Mouse (Mus musculus): ENCODE measurements around the gene Lmf1. TPM values are rescaled to one million over a fixed set of nuclear protein-coding genes. Genes with fewer than 3 reads are reported as not detected.

Gene Lmf1
- polyA plus RNA-seq, 1 experiment, result 36.3 TPM

DNA sequence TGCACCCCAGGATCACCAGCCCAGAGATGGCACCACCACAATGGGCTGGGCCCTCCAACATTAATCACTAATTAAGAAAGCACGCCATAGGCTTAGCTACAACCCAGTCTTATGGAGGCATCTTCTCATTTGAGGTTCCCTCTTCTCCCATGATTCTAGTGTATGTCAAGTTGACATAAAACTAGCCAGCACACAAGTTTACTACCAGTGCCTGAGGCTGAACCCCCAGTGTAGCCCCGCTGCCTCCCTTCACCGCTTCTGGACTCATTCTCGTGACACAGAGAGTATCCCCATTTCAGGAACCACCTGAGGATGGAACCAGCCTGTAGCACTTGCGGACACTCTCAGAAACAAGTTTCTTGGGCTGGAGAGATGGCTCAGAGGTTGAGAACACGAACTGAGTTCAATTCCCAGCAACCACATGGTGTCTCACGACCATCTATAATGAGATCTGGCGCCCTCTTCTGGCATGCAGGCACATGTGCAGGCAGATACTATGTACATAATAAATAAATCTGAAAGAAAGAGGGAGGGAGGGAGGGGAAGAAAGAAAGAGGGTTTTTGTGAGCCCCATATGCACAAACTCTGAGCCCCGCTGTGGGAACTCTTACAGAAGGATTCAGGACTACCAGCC, 122.1 kb downstream of the Lmf1 start:
- H3K36me3 ChIP-seq (ENCODE audit: control insufficient read depth, insufficient read depth), result no peaks in the 10 kb centered on the region
- no peak overlapping the region for H3K4me2 ChIP-seq (ENCODE audit: low read depth)
- no peak overlapping the region for H3K4me3 ChIP-seq
- H3ac ChIP-seq (ENCODE audit: control insufficient read depth, insufficient read length), result no peak overlapping the region
- peaks cover 33% of the 10 kb centered on the region for H3K27me3 ChIP-seq (ENCODE audit: control insufficient read depth, insufficient read depth, insufficient read length)
- H3K79me2 ChIP-seq (ENCODE audit: control insufficient read depth, insufficient read depth), result no peaks in the 10 kb centered on the region
- TF ChIP-seq MYOD1 (IDR thresholded peaks at IDR 0.05; ENCODE audit: control insufficient read depth in 1 of 3, insufficient read length in 2 of 3, low read depth in 2 of 3) (no peak), POLR2A (IDR thresholded peaks at IDR 0.05; ENCODE audit: insufficient read length, low read depth) (no peak), TCF12 (IDR thresholded peaks at IDR 0.05; ENCODE audit: insufficient read depth, poor library complexity, severe bottlenecking) (no peak), SRF (IDR thresholded peaks at IDR 0.05; ENCODE audit: control insufficient read depth, insufficient read length, low read depth) (no peak), POLR2AphosphoS2 (IDR thresholded peaks at IDR 0.05; ENCODE audit: insufficient read length, low read depth) (no peak), TCF3 (IDR thresholded peaks at IDR 0.05; ENCODE audit: insufficient read length, low read depth) (no peak), MAX (IDR thresholded peaks at IDR 0.05; ENCODE audit: low read depth) (no peak), CEBPB (IDR thresholded peaks at IDR 0.05; ENCODE audit: insufficient read depth, poor library complexity, severe bottlenecking) (no peak), MYOG (IDR thresholded peaks at IDR 0.05; ENCODE audit: control insufficient read depth in 1 of 3, insufficient read depth in 1 of 3, insufficient read length in 2 of 3, low read depth in 2 of 3) (no peak), USF1 (IDR thresholded peaks at IDR 0.05; ENCODE audit: low read depth) (no peak), REST (IDR thresholded peaks at IDR 0.05; ENCODE audit: insufficient read depth, insufficient read length) (no peak), E2F4 (IDR thresholded peaks at IDR 0.05; ENCODE audit: insufficient read depth) (no peak)

DNA sequence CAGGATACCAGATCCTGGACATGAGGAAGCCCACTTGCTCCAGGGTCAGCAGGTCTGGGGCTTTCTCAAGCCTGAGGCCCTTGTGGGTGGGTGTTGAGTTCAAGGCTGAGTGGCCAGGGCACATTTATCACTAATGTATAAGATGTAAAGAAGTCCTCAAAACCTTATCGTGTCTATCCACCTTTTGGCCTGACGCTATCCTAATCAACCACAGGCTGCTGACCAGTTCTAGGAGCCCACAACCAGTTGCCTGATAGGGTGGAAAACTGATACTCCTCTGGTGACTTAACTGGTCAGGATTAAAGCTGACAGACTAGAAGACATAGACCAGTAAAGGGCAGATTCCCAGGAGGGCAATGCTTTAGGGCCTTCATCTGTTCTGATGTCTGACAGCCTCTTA, 131.1 kb downstream of the Lmf1 start:
- H3K27me3 ChIP-seq (ENCODE audit: control insufficient read depth, insufficient read depth, insufficient read length), result peaks cover 1% of the 10 kb centered on the region
- H3K4me3 ChIP-seq, result no peak overlapping the region
- no peak overlapping the region for H3ac ChIP-seq (ENCODE audit: control insufficient read depth, insufficient read length)
- no peaks in the 10 kb centered on the region for H3K36me3 ChIP-seq (ENCODE audit: control insufficient read depth, insufficient read depth)
- H3K79me2 ChIP-seq (ENCODE audit: control insufficient read depth, insufficient read depth), result no peaks in the 10 kb centered on the region
- no peak for TF ChIP-seq CEBPB (IDR thresholded peaks at IDR 0.05; ENCODE audit: insufficient read depth, poor library complexity, severe bottlenecking)
- TF ChIP-seq SRF (IDR thresholded peaks at IDR 0.05; ENCODE audit: control insufficient read depth, insufficient read length, low read depth), result no peak
- no peak for TF ChIP-seq TCF12 (IDR thresholded peaks at IDR 0.05; ENCODE audit: insufficient read depth, poor library complexity, severe bottlenecking)
- TF ChIP-seq MYOG (IDR thresholded peaks at IDR 0.05; ENCODE audit: control insufficient read depth in 1 of 3, insufficient read depth in 1 of 3, insufficient read length in 2 of 3, low read depth in 2 of 3), result no peak
- no peak for TF ChIP-seq MYOD1 (IDR thresholded peaks at IDR 0.05; ENCODE audit: control insufficient read depth in 1 of 3, insufficient read length in 2 of 3, low read depth in 2 of 3)
- TF ChIP-seq POLR2A (IDR thresholded peaks at IDR 0.05; ENCODE audit: insufficient read length, low read depth), result no peak
- no peak for TF ChIP-seq MAX (IDR thresholded peaks at IDR 0.05; ENCODE audit: low read depth)
- TF ChIP-seq E2F4 (IDR thresholded peaks at IDR 0.05; ENCODE audit: insufficient read depth), result no peak
- no peak for TF ChIP-seq TCF3 (IDR thresholded peaks at IDR 0.05; ENCODE audit: insufficient read length, low read depth)
- TF ChIP-seq POLR2AphosphoS2 (IDR thresholded peaks at IDR 0.05; ENCODE audit: insufficient read length, low read depth), result no peak
- no peak for TF ChIP-seq USF1 (IDR thresholded peaks at IDR 0.05; ENCODE audit: low read depth)
- no peak for TF ChIP-seq REST (IDR thresholded peaks at IDR 0.05; ENCODE audit: insufficient read depth, insufficient read length)
- H3K4me2 ChIP-seq (ENCODE audit: low read depth), result no peak overlapping the region

DNA sequence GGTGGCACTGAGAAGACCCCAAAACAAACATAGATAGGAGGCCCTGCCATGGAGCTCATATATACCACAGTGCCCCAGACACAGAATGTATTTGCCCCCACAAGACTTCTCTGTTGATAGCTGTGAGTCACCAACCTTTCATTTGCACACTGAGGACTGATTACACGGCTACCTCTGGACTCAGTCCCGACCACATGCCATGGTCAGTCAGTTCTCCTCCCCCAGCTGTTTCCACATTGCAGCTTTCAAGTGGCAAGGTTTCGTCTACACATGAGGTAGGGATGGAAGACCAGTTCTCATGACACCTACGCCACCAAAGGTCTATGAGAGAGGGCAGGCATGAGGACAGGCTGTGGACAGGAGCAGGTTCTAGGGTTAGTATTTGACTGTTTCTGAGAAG, 132.3 kb downstream of the Lmf1 start:
- H3K4me2 ChIP-seq (ENCODE audit: low read depth), result no peak overlapping the region

More for the DNA sequence above, 132.3 kb downstream of the Lmf1 start:
- peaks cover 12% of the 10 kb centered on the region for H3K27me3 ChIP-seq (ENCODE audit: control insufficient read depth, insufficient read depth, insufficient read length)
- no peak overlapping the region for H3ac ChIP-seq (ENCODE audit: control insufficient read depth, insufficient read length)
- no peaks in the 10 kb centered on the region for H3K36me3 ChIP-seq (ENCODE audit: control insufficient read depth, insufficient read depth)
- no peaks in the 10 kb centered on the region for H3K79me2 ChIP-seq (ENCODE audit: control insufficient read depth, insufficient read depth)
- H3K4me3 ChIP-seq, result no peak overlapping the region
- no peak for TF ChIP-seq MAX (IDR thresholded peaks at IDR 0.05; ENCODE audit: low read depth)
- TF ChIP-seq SRF (IDR thresholded peaks at IDR 0.05; ENCODE audit: control insufficient read depth, insufficient read length, low read depth), result no peak
- no peak for TF ChIP-seq TCF12 (IDR thresholded peaks at IDR 0.05; ENCODE audit: insufficient read depth, poor library complexity, severe bottlenecking)
- TF ChIP-seq MYOD1 (IDR thresholded peaks at IDR 0.05; ENCODE audit: control insufficient read depth in 1 of 3, insufficient read length in 2 of 3, low read depth in 2 of 3), result peak; percentile 49 to 88 (median 86)
- TF ChIP-seq E2F4 (IDR thresholded peaks at IDR 0.05; ENCODE audit: insufficient read depth), result no peak
- TF ChIP-seq MYOG (IDR thresholded peaks at IDR 0.05; ENCODE audit: control insufficient read depth in 1 of 3, insufficient read depth in 1 of 3, insufficient read length in 2 of 3, low read depth in 2 of 3), result peak in 1 of 3 experiments; percentile 51

Other genes starting within 250 kb of the Lmf1 start
- gene Tpsab1, start 233.5 kb upstream of the Lmf1 start, polyA plus RNA-seq (2012; fragmentation: generic; extraction: Trizol), result 0.47 TPM
- gene Tpsb2, start 212.8 kb upstream of the Lmf1 start, polyA plus RNA-seq (2012; fragmentation: generic; extraction: Trizol), result not detected
- gene Tpsg1, start 209.8 kb upstream of the Lmf1 start, polyA plus RNA-seq (2012; fragmentation: generic; extraction: Trizol), result not detected
- 0.12 TPM for gene Cacna1h, start 145.3 kb upstream of the Lmf1 start, polyA plus RNA-seq (2012; fragmentation: generic; extraction: Trizol)
- not detected for gene Tekt4, start 124.5 kb upstream of the Lmf1 start, polyA plus RNA-seq (2012; fragmentation: generic; extraction: Trizol)
- not detected for gene Sstr5, start 81.8 kb upstream of the Lmf1 start, polyA plus RNA-seq (2012; fragmentation: generic; extraction: Trizol)
- 14.3 TPM for gene Sox8, start 8.4 kb upstream of the Lmf1 start, polyA plus RNA-seq (2012; fragmentation: generic; extraction: Trizol)
- 0.24 TPM for gene Gng13, start 138.1 kb downstream of the Lmf1 start, polyA plus RNA-seq (2012; fragmentation: generic; extraction: Trizol)
- gene Chtf18, start 148.3 kb downstream of the Lmf1 start, polyA plus RNA-seq (2012; fragmentation: generic; extraction: Trizol), result 7.2 TPM
- gene Rpusd1, start 148.6 kb downstream of the Lmf1 start, polyA plus RNA-seq (2012; fragmentation: generic; extraction: Trizol), result 13.0 TPM
- gene Mslnl, start 157.0 kb downstream of the Lmf1 start, polyA plus RNA-seq (2012; fragmentation: generic; extraction: Trizol), result not detected
- gene Msln, start 175.3 kb downstream of the Lmf1 start, polyA plus RNA-seq (2012; fragmentation: generic; extraction: Trizol), result 91.8 TPM
- gene Narfl, start 194.7 kb downstream of the Lmf1 start, polyA plus RNA-seq (2012; fragmentation: generic; extraction: Trizol), result 31.4 TPM
- 29.8 TPM for gene Haghl, start 206.6 kb downstream of the Lmf1 start, polyA plus RNA-seq (2012; fragmentation: generic; extraction: Trizol)
- 0.08 TPM for gene Ccdc78, start 207.5 kb downstream of the Lmf1 start, polyA plus RNA-seq (2012; fragmentation: generic; extraction: Trizol)
- gene Fam173a, start 213.8 kb downstream of the Lmf1 start, polyA plus RNA-seq (2012; fragmentation: generic; extraction: Trizol), result 61.0 TPM
- not detected for gene AC134908.4, start 216.6 kb downstream of the Lmf1 start, polyA plus RNA-seq (2012; fragmentation: generic; extraction: Trizol)
- gene Metrn, start 218.1 kb downstream of the Lmf1 start, polyA plus RNA-seq (2012; fragmentation: generic; extraction: Trizol), result 44.4 TPM
- gene Fbxl16, start 230.0 kb downstream of the Lmf1 start, polyA plus RNA-seq (2012; fragmentation: generic; extraction: Trizol), result 6.0 TPM
- 18.0 TPM for gene Wdr24, start 244.5 kb downstream of the Lmf1 start, polyA plus RNA-seq (2012; fragmentation: generic; extraction: Trizol)
- 15.5 TPM for gene Jmjd8, start 249.8 kb downstream of the Lmf1 start, polyA plus RNA-seq (2012; fragmentation: generic; extraction: Trizol)